Mouse (Mus musculus): ENCODE measurements around the gene Cmss1. TPM values are rescaled to one million over a fixed set of nuclear protein-coding genes. Genes with fewer than 3 reads are reported as not detected.

Cmss1 gene
- total RNA-seq, 2 experiments from 2014 or later: 15.9 to 16.1 TPM

- DNase-seq (ENCODE audit: low spot score in 2 of 2): no peak
- intact Hi-C loops (cut with DNase I): no loop called here
Measured at GRCm38 (mm10) chr16:57485265-57485664, 121.4 kb downstream of the Cmss1 start.

DNA sequence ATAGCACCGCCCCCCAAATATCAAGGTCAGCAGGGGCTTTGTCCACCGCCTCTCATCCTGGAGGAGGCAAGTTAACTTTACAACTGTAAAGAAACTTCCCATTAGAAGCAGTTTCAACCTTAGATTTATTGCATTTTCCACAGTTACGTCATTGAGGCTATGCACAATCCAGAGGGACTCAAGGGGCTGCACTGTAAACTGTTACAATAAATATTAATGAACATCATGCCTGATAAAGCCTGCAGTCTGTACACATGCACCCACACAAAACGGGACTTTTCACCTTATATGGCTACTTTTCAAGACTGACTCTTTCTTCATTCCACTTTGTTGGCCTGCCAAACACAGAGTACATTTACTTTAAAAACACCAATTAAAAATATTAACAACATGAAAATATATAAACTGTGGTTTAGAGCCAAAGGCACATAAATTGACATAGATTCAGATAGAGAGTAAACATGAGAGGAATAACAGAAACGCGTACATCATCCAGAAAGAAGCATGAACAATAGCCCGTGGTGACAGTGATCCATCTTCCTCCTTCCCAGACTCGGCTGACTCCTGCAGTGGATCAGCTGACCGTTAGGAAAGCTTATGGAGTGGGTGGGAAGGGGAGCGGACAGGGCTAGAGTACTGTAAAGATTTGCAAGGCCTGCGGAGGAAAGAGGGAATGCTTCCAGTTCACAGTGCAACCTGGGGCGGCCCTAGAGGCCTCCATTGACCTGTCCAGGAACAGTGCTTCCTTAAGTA is 122.4 kb downstream of the Cmss1 start:
- no peak for DNase-seq (ENCODE audit: low spot score in 2 of 2)
- intact Hi-C loops (cut with DNase I): no loop called here

DNA sequence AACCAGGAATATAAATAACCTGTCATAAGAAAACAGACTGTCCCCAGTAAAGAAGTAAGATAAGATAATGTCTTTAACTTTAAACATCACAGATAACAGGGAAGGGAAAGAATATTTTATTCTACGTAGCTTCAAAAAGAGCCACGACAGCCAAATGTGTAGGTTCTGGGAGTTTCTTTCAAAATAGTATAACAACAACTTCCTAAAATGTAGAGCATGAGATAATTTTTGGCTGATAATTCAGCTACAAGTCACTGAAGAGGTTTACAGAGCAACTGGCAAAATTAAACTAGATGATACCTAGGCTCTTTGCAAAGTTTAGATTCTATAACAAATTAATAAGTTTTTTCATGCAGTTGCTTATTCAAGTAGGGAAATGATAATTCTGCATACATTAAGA is 123.2 kb downstream of the Cmss1 start:
- DNase-seq (ENCODE audit: low spot score in 2 of 2): no peak
- intact Hi-C loops (cut with DNase I): no loop called here

- DNase-seq (ENCODE audit: low spot score in 2 of 2): no peak
- intact Hi-C loops (cut with DNase I): no loop called here
Measured at GRCm38 (mm10) chr16:57482911-57483310, 123.8 kb downstream of the Cmss1 start.

DNA sequence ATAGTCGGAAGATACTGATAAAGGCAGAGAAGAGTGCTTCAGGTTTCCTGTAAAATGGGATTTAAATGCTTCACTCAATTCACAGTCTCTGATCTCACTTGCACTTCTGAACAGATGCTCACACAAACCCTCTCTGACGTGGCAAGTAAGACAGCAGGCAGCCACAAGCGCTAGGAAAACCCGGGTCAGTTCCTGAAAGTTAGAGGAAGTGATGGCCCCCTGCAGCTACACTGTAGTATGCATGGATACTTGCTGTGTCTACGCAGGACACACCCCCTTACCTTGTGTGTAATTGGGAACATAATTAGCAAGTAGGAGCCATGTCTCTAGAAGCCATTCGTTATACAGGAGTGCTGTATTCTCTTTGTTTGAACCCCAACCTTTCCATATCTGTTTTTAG is 124.4 kb downstream of the Cmss1 start:
- intact Hi-C loops (cut with DNase I): no loop called here
- no peak for DNase-seq (ENCODE audit: low spot score in 2 of 2)

DNA sequence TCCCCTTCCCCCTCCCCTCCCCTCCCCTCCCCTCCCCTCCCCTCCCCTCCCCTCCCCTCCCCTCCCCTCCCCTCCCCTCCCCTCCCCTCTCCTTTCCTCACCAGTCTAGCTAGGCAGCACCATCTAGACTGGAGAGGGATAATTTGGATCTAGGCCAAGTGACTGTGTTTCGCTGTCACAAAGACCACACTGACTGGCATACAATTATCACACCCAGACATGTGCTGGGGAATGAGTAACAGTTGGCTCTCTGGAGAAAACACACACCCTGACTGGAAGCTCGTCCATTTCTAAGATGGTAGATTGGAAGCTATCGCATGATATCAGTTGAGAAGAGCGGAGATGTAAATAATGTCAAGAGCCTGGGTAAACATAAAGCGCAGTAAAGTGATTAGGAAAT is 126.9 kb downstream of the Cmss1 start:
- DNase-seq (ENCODE audit: low spot score in 2 of 2): no peak
- intact Hi-C loops (cut with DNase I): no loop called here

DNA sequence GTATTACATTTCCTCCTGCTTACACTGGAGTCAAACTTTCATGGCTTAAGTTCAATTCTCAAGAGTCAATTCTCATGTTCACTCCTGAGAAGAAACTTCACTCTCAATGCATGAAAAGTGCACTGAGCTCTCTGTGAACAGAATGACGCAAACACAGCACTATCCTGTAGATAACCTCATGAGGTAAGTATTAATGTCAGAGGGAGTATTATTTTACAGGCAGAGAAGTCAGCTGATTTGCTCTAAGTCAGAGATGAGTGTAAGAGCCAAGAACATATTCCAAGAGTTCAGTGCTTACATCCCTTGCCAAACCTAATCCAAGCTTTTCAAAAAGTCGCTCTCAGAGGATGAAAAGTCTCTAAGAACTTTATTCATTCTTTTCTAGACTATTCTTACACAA is 128.2 kb downstream of the Cmss1 start:
- no peak for DNase-seq (ENCODE audit: low spot score in 2 of 2)
- intact Hi-C loops (cut with DNase I): no loop called here

- no peak for DNase-seq (ENCODE audit: low spot score in 2 of 2)
Measured at GRCm38 (mm10) chr16:57473415-57474085, 133.1 kb downstream of the Cmss1 start.

DNA sequence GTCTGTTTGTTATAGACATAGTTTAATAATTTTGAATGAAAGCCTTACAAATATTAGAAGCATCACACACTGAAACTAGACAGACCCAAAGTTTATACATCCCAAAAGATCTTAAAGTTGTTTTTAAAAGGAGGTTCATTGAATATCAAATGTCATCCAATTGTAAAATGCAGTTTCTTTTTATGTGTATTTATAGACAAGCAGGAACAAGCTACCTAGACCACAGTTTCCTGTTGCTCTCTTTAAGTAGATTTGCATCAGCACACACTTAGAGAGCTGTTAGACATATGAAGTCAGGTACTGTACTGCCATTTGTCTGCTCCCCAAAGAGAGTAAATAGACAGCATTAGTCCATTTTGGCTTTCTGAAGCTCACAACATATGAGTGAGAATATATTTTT is 135.6 kb downstream of the Cmss1 start:
- intact Hi-C loops (cut with DNase I): no loop called here

More at GRCm38 (mm10) chr16:57473415-57474085, 133.1 kb downstream of the Cmss1 start:
- intact Hi-C loops (cut with DNase I): no loop called here

GRCm38 (mm10) chr16:57470286-57470830 is 136.3 kb downstream of the Cmss1 start:
- no peak for DNase-seq (ENCODE audit: low spot score in 2 of 2)
- intact Hi-C loops (cut with DNase I): no loop called here

More for the DNA sequence above, 135.6 kb downstream of the Cmss1 start:
- DNase-seq (ENCODE audit: low spot score in 2 of 2): no peak

GRCm38 (mm10) chr16:57469869-57470268 is 136.8 kb downstream of the Cmss1 start:
- DNase-seq (ENCODE audit: low spot score in 2 of 2): no peak
- intact Hi-C loops (cut with DNase I): no loop called here

DNA sequence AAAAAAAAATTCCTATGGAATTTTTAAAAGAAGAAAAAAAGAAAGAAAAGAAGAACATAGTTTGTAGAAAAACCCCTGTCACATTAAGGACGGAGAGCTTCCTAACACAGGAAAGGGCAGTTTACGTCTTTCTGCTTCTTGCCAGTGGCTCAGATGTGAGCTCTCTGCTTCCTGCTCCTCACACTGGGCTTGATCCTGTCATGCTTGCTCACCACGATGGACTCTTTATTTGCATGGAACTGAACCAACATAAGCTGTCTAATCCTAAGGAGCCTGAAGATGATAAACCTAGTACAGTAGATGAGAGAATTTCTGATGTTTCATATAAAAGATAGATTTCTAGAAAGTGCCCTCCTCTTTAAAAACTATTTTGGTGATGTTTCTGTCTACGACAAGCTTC is 137.4 kb downstream of the Cmss1 start:
- intact Hi-C loops (cut with DNase I): no loop called here
- DNase-seq (ENCODE audit: low spot score in 2 of 2): no peak

GRCm38 (mm10) chr16:57465386-57465913 is 141.2 kb downstream of the Cmss1 start:
- intact Hi-C loops (cut with DNase I): no loop called here
- no peak for DNase-seq (ENCODE audit: low spot score in 2 of 2)

GRCm38 (mm10) chr16:57456003-57456402 is 150.7 kb downstream of the Cmss1 start:
- no peak for DNase-seq (ENCODE audit: low spot score in 2 of 2)
- intact Hi-C loops (cut with DNase I): no loop called here

DNA sequence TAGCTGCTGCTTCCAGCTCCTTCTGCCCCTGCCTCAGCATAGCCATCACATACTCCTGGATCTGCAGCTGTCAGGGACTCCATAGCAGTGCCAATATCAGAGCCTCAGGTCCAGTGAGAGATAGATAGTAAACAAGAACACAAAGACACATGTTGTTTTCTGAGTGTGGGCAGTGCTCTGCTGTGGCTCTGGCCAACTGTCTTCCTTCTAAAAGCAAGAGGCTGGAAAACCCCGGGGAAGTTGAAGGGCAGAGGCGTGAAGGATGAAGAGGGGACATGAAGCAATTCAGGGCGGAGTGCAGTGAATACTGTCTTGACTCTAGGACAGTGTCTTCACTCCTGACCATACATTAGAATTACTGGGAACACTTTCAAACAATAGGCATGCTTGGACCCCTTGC is 151.1 kb downstream of the Cmss1 start:
- no peak for DNase-seq (ENCODE audit: low spot score in 2 of 2)
- intact Hi-C loops (cut with DNase I): no loop called here

- intact Hi-C loops (cut with DNase I): no loop called here
- DNase-seq (ENCODE audit: low spot score in 2 of 2): no peak
Measured at GRCm38 (mm10) chr16:57454106-57454763, 152.4 kb downstream of the Cmss1 start.

- no peak for DNase-seq (ENCODE audit: low spot score in 2 of 2)
- intact Hi-C loops (cut with DNase I): no loop called here
Measured at GRCm38 (mm10) chr16:57453009-57453408, 153.7 kb downstream of the Cmss1 start.

- intact Hi-C loops (cut with DNase I): no loop called here
- no peak for DNase-seq (ENCODE audit: low spot score in 2 of 2)
Measured at GRCm38 (mm10) chr16:57445096-57446094, 161.3 kb downstream of the Cmss1 start.

Measured in left cerebral cortex, postnatal 25 days (tissue).